Mouse (Mus musculus): ENCODE results near the gene Ntn1.
A peak's percentile ranks its signal among the peaks of the same experiment; 100 is the strongest.

- TF ChIP-seq POLR2A (IDR thresholded peaks at IDR 0.05; ENCODE audit: insufficient read length, low read depth), result no peak
- TF ChIP-seq USF1 (IDR thresholded peaks at IDR 0.05; ENCODE audit: low read depth), result no peak
- no peak for TF ChIP-seq TCF3 (IDR thresholded peaks at IDR 0.05; ENCODE audit: insufficient read length, low read depth)
- no peak for TF ChIP-seq MAX (IDR thresholded peaks at IDR 0.05; ENCODE audit: low read depth)
- TF ChIP-seq POLR2AphosphoS2 (IDR thresholded peaks at IDR 0.05; ENCODE audit: insufficient read length, low read depth), result no peak
- TF ChIP-seq TCF12 (IDR thresholded peaks at IDR 0.05; ENCODE audit: insufficient read depth, poor library complexity, severe bottlenecking), result no peak
- peak in 1 of 3 experiments; percentile 9 for TF ChIP-seq MYOD1 (IDR thresholded peaks at IDR 0.05; ENCODE audit: control insufficient read depth in 1 of 3, insufficient read length in 2 of 3, low read depth in 2 of 3)
- TF ChIP-seq E2F4 (IDR thresholded peaks at IDR 0.05; ENCODE audit: insufficient read depth), result no peak
- no peak for TF ChIP-seq REST (IDR thresholded peaks at IDR 0.05; ENCODE audit: insufficient read depth, insufficient read length)
- TF ChIP-seq MYOG (IDR thresholded peaks at IDR 0.05; ENCODE audit: control insufficient read depth in 1 of 3, insufficient read depth in 1 of 3, insufficient read length in 2 of 3, low read depth in 2 of 3), result no peak
These were observed 201.5 kb downstream of the Ntn1 start for GRCm38 (mm10) chr11:68199103-68199502.

All from myocyte (in vitro differentiated cells).